Mouse (Mus musculus) adrenal gland, adult (tissue): ENCODE data around the gene Serpina9.
"Not testable (repeated sequence)": the region's sequence is repeated elsewhere in the genome, so short reads cannot be mapped to it uniquely, and the experiment has no call there.

Experiments
- DNase-seq, 2 experiments: peaks; one replicate each; pipeline ENCODE4 v3.0.0; 2022 to 2023; ENCODE audit warnings: low spot score in 1 of 2; ENCODE audit not compliant: inconsistent age in 2 of 2

Gene Serpina9

DNA sequence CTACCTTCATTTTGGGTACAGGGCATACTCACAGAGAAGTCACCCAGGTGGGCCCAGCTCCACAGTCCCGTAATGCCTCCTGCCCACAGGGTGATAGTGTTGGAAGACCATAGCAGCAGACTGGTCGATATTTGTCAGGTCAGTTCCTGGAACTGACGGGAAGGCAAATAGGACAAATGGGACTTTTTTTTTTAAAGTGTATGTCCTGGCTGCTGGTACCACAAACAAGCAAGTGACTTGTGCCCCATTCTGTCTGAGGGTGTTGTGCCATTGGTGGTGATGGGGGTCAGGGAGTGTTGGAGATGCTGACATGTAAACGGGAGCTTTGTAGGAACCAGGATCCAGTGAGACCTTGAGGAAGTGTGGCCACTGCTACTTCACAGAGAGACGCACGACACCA lies 23.7 kb downstream of the Serpina9 start, which contains the start of gene Serpina11:
TSS of gene Serpina11 (minus strand) at position 101 of the 400 bp plus-strand sequence.
- DNase-seq: no peak

DNA sequence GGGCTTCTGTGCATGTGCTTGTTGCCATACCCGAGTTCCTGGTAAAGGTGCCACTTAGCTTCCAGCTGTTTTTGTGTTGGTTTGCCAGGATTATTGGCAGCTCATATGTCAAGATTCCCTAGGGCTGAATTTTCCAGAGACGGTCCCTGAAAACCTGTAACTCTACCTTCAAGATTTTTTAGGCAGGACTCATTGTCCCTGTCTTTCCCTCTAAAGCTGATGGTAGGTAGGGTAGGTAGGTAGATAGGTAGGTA lies 24.1 kb downstream of the Serpina9 start:
- DNase-seq: no peak

DNA sequence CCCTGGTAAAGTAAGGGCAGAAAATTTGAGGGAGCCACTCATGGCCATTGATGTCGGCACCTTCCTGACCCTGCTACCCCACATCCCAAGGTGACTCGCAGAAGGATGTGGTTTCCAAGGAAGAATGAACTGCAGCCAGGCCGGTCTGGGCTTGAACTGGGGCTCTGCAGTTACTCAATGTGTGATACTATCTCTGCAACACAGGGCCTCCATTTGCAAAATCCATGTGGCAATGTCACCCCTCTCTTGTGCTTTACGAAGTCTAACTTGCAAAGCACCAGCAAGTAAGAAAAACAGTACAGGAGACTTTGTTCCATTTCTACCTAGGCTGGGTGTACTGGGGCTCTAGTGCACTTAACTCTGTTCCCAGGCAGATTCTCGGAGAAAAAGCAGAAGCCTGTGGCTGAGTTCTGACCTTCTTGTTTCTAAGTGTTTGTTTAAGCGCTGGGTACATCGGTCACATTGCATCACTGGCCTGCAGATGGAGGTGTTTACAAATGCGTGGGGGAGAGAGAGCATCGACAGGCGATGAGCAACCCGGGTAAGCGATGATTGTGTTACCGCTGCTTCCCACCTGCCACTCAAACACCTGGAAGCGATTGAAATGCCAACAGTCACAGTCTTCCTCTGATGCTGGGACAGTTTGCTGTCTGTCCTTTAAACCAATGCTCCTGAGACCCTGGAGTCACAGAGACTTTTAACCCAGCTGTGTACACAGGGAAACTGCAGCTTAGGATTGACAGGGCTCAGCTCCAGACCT lies 24.6 kb downstream of the Serpina9 start:
- no peak for DNase-seq

DNA sequence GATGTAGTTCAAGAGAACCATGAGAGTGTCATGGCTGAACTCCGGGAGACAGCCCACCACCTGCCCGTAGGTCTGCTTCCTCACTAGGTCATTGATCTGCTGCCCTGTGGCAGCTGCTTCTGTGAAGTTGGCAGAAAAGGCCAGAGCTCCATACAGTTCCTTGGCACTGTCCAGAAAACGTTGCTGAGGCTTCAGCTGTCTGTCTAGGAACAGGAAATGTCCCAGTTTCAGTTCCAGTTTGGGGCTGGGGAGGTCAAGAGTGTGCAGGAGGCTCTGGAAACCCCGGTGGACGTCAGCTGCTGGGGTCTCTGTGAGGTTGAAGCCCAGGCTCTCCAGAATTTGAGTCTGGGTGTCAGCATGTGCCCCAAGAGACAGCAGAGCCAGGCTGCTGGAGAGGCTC lies 27.7 kb downstream of the Serpina9 start:
- no peak for DNase-seq

- peak; percentile 18 to 78 for DNase-seq
Measured at GRCm38 (mm10) chr12:103984935-103985334, 28.6 kb downstream of the Serpina9 start.

DNA sequence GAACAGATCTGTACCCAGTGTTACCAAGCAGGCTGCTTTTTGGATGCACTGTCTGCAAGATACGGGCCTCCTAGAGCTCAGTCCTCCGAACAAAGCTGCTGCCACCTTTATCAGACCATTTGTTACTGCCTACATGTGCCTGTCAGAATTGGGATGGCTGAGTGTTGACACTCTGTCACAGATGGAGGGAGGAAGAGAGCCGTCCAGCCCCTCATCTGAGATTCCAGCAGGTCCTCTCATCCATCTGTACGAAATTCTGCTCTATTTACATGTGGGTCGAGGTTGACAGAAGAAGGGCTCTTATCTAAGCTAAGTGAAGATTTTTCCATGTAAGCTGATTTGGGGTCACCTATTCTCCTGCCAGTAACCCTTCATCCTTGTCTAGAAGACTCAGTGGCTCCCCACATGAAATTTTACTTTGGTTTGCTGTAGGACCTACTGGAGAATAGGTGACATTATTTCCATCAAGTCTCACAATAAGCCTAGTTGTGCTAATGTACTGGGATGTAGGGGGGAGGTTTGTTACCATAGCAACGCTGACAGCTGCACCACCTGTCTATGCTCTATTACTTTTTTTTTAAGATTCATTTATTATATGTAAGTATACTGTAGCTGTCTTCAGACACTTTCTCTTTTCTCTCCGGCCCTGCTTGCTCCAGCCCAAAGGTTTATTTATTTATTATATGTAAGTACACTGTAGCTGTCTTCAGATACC lies 31.8 kb downstream of the Serpina9 start:
- DNase-seq: no peak

DNA sequence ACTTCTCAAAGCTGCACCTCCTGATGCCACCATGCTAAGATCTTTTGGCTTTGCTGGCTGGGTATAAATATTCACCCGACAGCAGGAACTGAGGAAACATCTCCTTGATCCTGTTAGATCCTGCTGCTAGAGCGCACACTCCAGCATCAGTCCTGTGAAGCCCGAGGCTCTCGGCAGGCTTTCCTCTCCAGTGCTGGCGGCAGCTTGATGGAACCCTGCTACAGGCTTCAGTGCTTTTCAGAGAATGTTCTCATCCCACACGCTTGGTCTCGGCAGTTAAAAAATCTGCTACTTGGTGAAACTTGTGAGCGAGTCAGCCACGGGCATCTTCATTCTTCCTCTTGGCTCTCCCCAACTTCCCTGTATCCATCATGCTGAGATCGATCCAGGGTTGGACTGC lies 35.3 kb downstream of the Serpina9 start:
- DNase-seq: no peak

GRCm38 (mm10) chr12:103977846-103978245 lies 35.7 kb downstream of the Serpina9 start:
- DNase-seq: peak; percentile 20 to 74

- DNase-seq: no peak
Measured at GRCm38 (mm10) chr12:103977060-103977459, 36.5 kb downstream of the Serpina9 start.

DNA sequence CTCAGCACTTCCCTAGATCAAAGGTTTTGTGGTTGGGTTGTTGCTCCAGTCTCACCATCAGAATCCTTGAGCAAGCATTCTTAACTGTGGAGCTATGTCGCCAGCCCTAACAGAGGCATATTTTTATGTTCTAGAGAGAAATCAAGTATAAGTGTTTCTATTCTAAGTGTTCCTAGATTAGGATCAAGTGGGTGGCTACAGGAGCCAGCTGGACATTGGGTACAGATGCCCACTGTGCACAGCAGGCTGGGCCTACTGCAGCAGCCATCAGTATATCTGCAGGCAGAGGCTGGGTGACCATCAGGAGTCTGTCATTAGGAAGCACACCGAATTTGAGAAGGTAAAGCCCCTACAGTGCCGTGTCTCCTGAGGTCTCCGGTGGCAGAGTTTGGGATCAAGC lies 42.5 kb downstream of the Serpina9 start:
- no peak for DNase-seq

DNA sequence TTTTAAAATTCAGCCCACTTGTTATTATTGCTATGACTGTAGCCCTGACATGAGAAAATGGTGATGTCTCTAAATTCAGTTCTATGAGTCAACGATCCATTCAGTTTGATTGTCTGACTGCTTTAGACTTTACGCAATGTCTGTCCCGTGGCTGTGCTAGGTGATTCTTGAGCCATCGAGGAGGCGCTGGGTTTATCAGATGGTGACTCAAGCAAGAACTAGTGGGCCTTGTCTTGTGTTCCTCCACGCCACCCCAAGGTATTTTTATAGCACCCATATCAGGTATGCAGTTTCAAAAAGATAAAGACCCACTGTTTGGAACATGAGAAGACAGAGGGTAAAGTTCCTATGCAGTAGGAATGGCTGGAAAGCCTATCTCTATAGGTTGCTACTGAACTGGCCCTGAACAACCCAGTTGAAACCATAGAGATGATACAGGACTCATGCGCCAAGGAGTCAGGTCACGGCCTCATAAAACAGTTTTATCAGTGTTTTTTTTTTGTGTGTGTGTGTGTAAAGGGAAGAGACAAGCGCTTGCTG lies 43.9 kb downstream of the Serpina9 start:
- DNase-seq: no peak

DNA sequence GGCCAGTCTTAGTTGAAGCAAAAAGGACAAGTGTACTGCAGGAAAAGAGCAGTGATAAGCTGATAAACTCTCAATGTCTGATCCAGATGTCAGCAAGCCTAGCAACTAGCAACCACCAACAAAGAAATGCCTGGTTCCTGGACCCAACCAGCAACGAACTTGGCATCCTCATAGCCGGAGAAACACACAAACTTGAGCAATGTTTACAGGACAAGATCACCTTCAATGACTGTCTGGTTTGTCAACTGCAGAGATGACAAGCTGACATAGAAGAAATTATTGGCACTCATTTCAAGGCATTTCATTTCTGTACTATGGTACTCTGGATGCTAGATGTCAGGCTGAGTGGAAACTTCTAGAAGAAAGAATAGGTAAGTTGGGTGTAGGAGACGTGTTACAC lies 46.8 kb downstream of the Serpina9 start:
- DNase-seq: no peak

GRCm38 (mm10) chr12:103963288-103963687 lies 50.3 kb downstream of the Serpina9 start:
- DNase-seq: peak; percentile 17 to 87

DNA sequence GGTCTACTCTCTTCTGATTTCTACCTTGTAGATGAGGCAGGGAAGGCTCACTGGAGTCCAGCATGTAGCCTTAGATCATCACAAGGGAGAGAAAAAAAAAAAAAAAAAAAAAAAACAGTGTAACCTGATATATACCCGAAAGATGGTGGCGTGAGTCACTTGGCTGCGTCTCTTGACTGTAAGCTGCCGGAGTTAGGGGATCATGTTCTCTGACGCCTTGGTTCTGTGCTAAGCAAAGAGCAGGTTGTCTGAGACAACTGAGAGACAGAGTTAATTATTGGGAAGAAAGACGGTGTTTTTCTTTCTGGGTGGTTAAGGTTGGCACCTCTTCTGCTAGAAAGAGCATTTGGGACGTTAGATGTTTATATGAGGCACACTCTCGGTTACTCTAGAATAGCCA lies 50.7 kb downstream of the Serpina9 start:
- DNase-seq: no peak

DNA sequence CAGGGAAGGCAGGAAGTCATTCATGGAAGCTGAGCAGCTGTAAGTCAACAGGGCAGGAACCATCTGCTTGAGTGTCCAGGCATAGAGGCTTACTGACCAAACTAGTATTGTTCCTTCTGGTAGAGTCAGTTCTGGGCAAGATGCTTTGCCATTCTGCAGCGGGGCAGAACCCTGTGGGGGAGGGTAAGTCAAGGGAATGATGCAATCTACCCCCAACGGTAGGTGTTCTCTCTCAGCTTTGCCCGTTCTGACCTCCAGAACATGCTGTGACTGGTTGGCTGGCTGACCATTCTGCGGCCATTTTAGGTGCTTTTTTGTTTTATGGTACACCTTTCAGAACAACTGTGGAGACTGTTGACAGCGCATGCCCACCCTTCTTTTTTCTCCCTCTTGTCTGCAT lies 51.2 kb downstream of the Serpina9 start:
- DNase-seq: no peak

DNA sequence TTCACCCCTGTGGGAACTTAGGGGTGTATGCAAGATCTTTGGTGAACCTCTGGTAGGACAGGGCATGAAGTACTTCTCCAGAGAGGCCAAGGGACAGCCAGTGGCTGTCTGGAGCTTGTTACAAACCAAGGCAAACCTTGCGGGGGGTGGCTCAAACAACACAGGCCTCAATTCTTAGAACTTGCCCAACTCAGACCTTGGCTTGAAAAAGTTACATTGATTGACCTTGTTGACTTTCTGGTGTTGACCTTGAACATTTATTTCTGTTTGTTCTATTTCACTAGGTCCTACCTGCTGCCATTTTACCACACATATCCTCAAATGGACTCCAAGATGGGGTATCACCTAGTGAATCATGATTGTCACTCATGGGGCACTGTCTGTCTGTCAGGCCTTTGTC lies 51.8 kb downstream of the Serpina9 start:
- no peak for DNase-seq

GRCm38 (mm10) chr12:103958798-103959197 lies 54.8 kb downstream of the Serpina9 start, which contains the start of gene Serpina1e:
TSS of gene Serpina1e (minus strand) at chr12:103958975.
- DNase-seq: no peak

GRCm38 (mm10) chr12:103956555-103956954 lies 57.0 kb downstream of the Serpina9 start:
- DNase-seq: not testable (repeated sequence)

- DNase-seq: not testable (repeated sequence)
Measured at GRCm38 (mm10) chr12:103952972-103953371, 60.6 kb downstream of the Serpina9 start.

DNA sequence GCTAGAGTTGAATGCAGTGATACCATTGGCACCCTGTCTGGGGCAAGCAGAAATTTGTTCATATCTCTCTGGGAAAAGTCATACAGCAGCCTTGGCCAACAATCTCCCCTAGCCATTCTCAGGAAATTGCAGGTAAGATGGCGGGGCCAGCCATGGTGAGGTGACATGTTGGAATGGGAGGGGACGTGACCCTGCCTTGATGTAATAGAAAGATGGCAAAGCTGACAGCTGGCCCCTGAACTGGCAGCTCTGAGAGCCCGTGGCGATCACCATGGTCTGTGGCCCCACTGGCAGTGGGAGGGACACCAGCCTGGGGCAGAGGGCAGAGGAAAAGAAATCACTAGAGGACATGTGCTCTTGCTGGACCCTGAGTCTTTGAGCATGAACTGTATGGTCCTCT lies 67.3 kb downstream of the Serpina9 start:
- DNase-seq: no peak
